Mouse (Mus musculus): ENCODE data around the gene Mthfr. TPM values are rescaled to one million over a fixed set of nuclear protein-coding genes. Genes with fewer than 3 reads are reported as not detected.
A peak's percentile ranks its signal among the peaks of the same experiment; 100 is the strongest.

Mthfr gene
- total RNA-seq, 2 experiments from 2014 or later, result 29.0 to 54.7 TPM

GRCm38 (mm10) chr4:148089166-148089565 lies 50.3 kb downstream of the Mthfr start:
- DNase-seq, result no peak

- no peak for DNase-seq
Measured at GRCm38 (mm10) chr4:148091181-148091580, 52.3 kb downstream of the Mthfr start.

DNA sequence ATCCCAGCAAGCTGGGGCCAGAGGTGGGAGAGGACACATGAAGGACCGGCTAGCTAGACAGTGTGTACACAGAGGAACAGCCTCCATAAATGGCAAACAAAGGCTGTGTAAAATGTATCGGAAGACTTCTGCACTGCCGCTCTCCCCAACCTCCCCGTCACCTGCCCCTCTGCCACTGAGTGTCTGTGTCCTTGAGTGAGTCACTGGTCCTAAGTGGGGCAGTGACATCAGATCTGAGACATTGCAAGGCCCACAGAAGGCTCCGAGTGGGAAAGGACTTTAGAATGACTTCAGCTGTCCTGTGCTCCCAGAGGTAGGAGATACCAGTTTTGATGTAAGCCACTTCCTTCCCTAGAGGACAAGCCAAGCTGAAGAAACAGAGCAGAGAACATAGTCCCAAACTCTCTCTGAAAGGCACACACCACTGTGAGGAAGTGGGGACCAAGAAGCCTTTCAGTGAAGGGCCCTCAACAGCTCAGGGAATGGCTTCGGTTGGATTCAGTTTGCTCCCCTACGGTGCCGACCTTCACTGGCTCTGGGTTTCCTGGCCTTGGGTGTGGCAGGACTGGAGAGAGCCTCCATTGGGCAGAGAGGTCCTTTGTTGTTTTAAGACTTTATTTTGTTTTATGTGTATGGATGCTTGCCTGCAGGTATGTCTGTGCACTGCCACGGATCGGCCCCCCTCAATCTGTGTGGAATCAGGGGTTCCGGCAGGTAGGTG lies 53.8 kb downstream of the Mthfr start:
- peak; percentile 69 to 75 for DNase-seq

DNA sequence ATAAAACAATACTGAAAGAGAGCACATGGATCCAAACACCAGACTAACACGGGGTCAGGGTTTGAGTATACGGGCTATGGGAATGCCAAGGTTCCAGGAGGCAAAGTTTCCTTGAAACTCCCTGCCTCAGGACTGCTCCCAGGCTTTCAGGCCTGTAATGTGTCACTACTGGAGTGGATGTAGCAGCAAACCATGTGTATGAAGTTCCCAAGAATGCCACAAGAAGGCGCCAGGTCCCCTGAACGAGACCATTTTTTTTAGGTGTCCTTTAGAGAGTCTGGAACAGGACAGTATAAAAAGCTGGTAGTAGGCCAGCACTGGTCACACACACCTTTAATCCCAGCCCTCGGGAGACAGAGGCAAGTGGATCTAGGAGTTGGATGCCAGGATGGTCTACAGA lies 55.3 kb downstream of the Mthfr start:
- DNase-seq, result no peak

GRCm38 (mm10) chr4:148095081-148095480 lies 56.2 kb downstream of the Mthfr start:
- DNase-seq, result no peak

GRCm38 (mm10) chr4:148097936-148098335 lies 59.1 kb downstream of the Mthfr start:
- DNase-seq, result no peak

DNA sequence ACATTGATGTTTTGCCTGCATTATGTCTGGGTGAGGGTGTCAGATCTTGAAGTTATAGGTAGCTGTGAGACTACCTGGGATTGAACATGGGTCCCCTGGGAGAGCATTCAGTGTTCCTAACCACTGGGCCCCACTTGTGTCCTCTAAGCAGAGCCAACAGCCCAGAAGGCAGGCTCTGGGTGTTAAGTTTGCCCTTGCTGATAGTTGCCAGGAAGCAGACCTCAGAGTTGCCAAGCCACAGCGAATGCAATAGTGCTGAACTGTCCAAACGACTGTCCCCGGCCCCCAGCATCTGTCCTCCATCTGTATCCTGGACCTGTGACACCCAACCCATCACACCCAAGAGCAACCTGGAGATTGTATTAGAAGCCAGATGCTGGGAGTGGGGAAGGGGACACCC lies 59.8 kb downstream of the Mthfr start:
- DNase-seq, result no peak

- DNase-seq, result peak; percentile 62 to 72
Measured at GRCm38 (mm10) chr4:148101801-148102527, 63.1 kb downstream of the Mthfr start.

- DNase-seq, result no peak
Measured at GRCm38 (mm10) chr4:148104146-148104545, 65.3 kb downstream of the Mthfr start.

DNA sequence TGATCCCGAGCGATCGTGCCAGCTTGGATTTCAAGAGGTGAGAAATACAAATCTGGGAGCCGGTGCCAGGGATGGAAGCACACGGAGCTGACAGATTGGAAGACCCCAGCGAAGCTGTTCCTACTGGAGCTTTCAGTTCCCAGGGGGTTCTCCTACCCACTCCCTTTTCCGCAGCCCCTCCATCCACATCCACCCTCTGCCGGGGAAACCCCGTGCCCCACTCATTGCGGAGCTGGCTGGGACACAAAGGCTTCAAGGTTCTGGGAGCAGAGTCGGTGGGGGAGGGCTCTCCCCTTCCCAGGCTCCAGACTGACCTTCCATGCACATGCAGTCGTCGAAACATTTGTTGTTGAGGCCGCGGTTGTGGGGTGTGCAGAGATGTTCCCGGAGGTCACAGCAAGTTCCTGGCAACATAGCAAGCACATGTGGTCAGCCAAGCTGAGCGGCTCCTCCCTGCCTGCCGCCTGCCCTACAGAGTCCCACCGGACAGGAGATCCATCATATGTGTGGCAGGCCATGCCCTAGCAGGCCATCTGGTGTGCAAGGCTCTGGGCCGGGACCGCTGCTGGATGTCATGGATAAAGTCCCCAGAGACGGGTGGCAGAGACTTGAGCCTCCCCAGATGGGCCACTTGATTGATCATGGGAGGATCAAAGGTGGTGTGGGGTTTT lies 68.9 kb downstream of the Mthfr start:
- DNase-seq, result peak; percentile 34 to 51

- no peak for DNase-seq
Measured at GRCm38 (mm10) chr4:148108565-148109100, 69.8 kb downstream of the Mthfr start.

Other genes starting within 250 kb of the Mthfr start
- gene Zfp984, start 229.3 kb upstream of the Mthfr start, total RNA-seq (2021), result 1 to 10 TPM; 3.8 to 6.4 TPM
- gene Zfp933, start 190.7 kb upstream of the Mthfr start, total RNA-seq (2021), result 10 to 100 TPM; 28.6 to 38.7 TPM
- gene Miip, start 170.3 kb upstream of the Mthfr start, total RNA-seq (2021), result 10 to 100 TPM; 16.0 to 20.6 TPM
- gene Fv1, start 170.1 kb upstream of the Mthfr start, total RNA-seq (2021), result 10 to 100 TPM in 1 of 2 experiments, 1 to 10 TPM in 1; 9.8 to 10.2 TPM
- gene Mfn2, start 134.4 kb upstream of the Mthfr start, total RNA-seq (2021), result 100 to 1,000 TPM; 150 to 219 TPM
- gene Plod1, start 102.3 kb upstream of the Mthfr start, total RNA-seq (2021), result 10 to 100 TPM; 35.1 to 47.1 TPM
- 10 to 100 TPM; 48.1 to 51.0 TPM for gene 2510039O18Rik, start 98.2 kb upstream of the Mthfr start, total RNA-seq (2021)
- gene Nppb, start 53.3 kb upstream of the Mthfr start, total RNA-seq (2021), result 1 to 10 TPM in 1 of 2 experiments, not detected in 1; 2.9 TPM
- not detected for gene Nppa, start 38.4 kb upstream of the Mthfr start, total RNA-seq (2021)
- 10 to 100 TPM; 10.0 to 12.6 TPM for gene Clcn6, start 256 bp upstream of the Mthfr start, total RNA-seq (2021)
- 10 to 100 TPM; 76.6 to 96.6 TPM for gene Agtrap, start 49.0 kb downstream of the Mthfr start, total RNA-seq (2021)
- 10 to 100 TPM; 23.1 to 27.1 TPM for gene Mad2l2, start 91.3 kb downstream of the Mthfr start, total RNA-seq (2021)
- gene Draxin, start 91.6 kb downstream of the Mthfr start, total RNA-seq (2021), result under 1 TPM; 0.10 to 0.20 TPM
- 10 to 100 TPM; 48.5 to 58.3 TPM for gene Fbxo6, start 113.1 kb downstream of the Mthfr start, total RNA-seq (2021)
- gene Fbxo44, start 121.4 kb downstream of the Mthfr start, total RNA-seq (2021), result 10 to 100 TPM; 10.7 to 12.9 TPM
- 1 to 10 TPM; 3.9 to 5.1 TPM for gene Fbxo2, start 121.5 kb downstream of the Mthfr start, total RNA-seq (2021)
- under 1 TPM; 0.13 to 0.63 TPM for gene Disp3, start 248.9 kb downstream of the Mthfr start, total RNA-seq (2021)